Mouse (Mus musculus) bone marrow macrophage, adult 2 months (primary cell): ENCODE data around the gene H2-Oa.

Experiments
- CTCF ChIP-seq: IDR thresholded peaks from 2 replicates; pipeline ENCODE4 v1.5.1; 2012; ENCODE audit warnings: low read depth, mild to moderate bottlenecking, low read length, moderate library complexity
- POLR2A ChIP-seq: IDR thresholded peaks from 2 replicates; pipeline ENCODE4 v1.6.1; 2012; ENCODE audit warnings: mild to moderate bottlenecking, low read depth, low read length, borderline replicate concordance

- no peak for TF ChIP-seq CTCF
- no peak for TF ChIP-seq POLR2A
These were observed 10.7 kb downstream of the H2-Oa start for GRCm38 (mm10) chr17:34102831-34103230.
